Mouse (Mus musculus) bone marrow macrophage, adult 2 months (primary cell): Measurements from ENCODE around the gene Fbxl5.

Experiments used
- CTCF ChIP-seq: IDR thresholded peaks from 2 replicates; pipeline ENCODE4 v1.5.1; 2012; ENCODE audit warnings: low read depth, mild to moderate bottlenecking, low read length, moderate library complexity
- POLR2A ChIP-seq: IDR thresholded peaks from 2 replicates; pipeline ENCODE4 v1.6.1; 2012; ENCODE audit warnings: mild to moderate bottlenecking, low read depth, low read length, borderline replicate concordance

DNA sequence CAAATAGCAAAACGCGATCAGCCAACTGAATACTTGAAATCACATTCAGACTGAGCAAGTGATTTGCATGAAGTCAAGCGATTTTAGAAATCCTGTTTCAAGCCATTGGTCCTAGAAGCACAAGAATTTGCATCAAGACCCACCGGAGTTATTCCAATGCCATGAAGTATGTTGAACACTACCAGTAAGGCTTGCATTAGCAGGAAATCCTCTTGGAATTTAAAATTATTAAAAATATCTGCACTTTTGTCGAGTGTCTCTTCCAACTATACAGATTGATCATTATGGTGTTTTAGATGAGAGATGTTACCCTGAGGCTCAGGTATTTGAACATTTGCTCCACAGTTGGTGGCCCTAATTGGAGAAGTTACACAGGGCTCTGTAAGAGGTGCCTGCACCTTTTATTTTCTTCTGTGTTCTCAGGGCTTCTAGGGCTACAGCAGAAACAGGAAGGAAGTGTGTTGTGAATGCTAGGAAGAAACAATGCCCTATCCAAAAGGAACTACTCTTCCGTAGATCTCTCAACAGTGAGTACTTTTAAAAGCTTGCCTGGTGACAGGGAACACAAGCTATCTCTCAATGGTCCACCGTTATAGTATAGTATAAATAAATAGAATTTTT, 32.5 kb upstream of the Fbxl5 start:
- TF ChIP-seq CTCF (no peak), POLR2A (no peak)
